Mouse (Mus musculus) megakaryocyte progenitor cell, adult 5-6 weeks (primary cell): ENCODE data around the gene Creb3l2. TPM values are rescaled to one million over a fixed set of nuclear protein-coding genes. Genes with fewer than 3 reads are reported as not detected.

ENCODE experiments used
- ATAC-seq: replicated peaks from 2 replicates; pipeline ENCODE4 v1.8.0; 2016; ENCODE audit warnings: mild to moderate bottlenecking, moderate TSS enrichment, inconsistent platforms; ENCODE audit not compliant: poor library complexity
- total RNA-seq, 2 experiments: library from RNA; stranded (forward) in 1 of 2; stranded (reverse) in 1 of 2; fragments of 157-497, 149-512 nt in 1 of 2; fragments of 200-1000 nt in 1 of 2; gene quantifications; 2 replicates each; pipeline versions ENCODE4 v1.2.3 to v1.2.4; 2015 to 2017

Creb3l2 gene
- total RNA-seq, 2 experiments from 2014 or later, result 2.2 to 11.2 TPM

DNA sequence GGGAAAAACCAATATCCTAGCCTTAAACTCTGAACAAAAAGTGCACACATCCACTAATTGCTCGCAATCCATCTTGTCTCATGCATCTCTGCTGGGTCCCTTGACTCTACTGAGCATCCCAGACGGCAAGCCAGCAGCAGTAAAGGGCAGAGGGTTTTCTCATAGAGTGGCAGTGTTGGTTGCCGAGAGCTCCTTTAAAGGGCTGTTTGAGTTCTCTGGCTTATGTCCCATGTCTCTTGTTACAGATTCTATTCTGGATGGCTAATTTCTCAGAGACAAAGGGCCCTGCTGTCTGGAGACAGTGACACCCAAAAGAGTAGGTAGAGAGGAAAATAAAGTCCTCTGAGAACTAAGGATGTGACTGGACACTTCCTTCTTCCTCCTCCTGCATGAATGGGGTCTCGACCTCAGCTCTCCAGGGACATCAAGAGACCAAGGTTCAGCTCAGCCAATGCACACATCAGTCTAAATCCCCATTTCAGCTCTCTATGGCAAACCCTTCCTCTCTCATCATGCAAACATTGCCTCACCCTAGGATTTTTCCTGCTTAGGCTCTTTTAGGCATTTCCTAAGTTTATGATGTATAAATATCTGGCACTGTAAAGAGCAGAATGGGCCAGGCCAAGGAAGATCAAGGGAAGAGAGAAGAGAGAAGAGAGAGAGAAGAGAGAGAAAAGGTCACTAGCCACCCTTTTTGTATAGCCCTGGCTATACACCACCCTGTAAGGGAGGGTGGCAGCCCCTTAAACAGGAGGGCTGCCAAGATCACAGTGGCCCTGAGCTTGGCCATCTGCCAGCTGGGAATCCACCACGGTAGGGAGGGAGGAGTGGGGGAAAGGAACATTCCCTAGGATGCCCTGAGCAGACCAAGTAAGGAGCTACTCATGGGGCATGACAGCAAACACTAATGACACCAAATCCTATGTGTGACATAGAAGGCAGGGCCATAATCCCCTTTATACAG lies 111.8 kb downstream of the Creb3l2 start:
- no peak for ATAC-seq

DNA sequence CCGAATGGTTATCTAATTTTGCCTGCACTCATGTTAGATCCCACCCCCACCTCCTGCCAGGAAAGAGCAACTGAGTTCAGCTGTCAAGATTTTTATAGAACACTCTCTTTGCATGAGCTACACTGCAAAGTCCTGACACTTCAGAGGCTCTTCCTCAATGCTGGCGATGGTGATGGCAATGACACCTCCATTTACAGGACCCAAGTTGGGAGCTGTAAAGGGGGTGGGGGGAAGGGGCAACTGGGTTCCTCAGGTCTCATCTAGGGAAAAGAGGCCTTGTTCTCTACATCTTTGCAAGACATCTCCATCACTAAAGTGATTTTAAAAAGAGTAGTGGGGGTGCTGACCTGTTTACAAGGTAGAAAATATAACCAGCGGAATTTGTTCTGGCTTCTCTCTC lies 112.6 kb downstream of the Creb3l2 start:
- no peak for ATAC-seq

DNA sequence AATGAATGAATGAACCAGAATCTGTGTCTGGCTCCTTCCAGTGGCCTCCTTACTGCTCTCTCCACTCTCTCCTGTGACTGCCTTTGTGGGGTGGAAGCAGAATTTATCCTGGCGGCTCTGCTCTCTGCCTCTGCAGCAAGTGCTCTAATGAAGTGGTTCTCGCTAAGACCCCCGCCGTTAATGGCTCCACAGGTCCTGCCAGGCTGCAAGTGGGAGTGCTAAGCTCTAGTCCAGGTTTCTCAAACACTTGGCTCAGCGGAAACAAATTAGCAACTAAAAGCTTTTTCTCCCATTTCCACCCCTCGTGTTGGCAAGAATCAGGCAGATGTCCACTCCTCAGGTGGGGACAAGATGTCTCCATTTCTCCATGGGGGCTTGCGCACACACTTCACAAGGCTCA lies 113.3 kb downstream of the Creb3l2 start:
- no peak for ATAC-seq

DNA sequence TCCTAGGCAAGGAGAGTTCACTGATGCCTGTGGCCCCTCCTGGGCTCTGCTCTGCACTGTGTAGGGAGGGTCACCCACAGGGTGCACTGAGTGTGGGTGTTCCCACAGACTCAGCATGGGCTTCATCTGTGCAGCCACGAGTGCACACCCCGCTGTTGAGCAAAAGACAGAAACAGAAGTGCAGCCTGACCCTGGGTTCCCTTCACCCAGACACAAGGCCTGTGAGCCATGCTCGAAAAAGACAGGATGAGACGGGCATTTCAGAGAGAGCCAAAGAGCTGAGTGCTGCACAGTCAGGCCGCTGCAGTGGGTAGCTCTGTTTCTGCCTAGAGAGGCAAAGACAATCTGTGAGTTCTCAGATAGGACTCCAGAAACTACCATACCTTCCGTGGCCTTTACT lies 114.4 kb downstream of the Creb3l2 start:
- ATAC-seq, result no peak

DNA sequence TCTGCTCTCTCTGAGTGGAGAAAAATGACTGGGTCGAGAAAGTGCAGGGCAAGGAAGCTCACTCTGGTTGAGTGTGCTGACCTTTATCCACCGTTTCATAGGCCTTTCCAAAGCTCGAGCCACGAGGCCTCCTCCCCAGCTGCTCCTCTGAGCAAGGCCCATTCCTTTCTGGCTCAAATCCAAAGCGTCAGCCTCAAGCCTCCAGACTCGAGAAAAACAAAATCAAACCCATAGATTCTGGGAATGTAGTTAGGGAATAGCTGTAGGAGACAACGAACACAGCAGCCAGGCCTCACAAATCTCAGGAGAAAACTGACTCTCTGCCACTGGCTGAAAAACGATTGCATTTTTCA lies 115.4 kb downstream of the Creb3l2 start:
- ATAC-seq, result no peak

DNA sequence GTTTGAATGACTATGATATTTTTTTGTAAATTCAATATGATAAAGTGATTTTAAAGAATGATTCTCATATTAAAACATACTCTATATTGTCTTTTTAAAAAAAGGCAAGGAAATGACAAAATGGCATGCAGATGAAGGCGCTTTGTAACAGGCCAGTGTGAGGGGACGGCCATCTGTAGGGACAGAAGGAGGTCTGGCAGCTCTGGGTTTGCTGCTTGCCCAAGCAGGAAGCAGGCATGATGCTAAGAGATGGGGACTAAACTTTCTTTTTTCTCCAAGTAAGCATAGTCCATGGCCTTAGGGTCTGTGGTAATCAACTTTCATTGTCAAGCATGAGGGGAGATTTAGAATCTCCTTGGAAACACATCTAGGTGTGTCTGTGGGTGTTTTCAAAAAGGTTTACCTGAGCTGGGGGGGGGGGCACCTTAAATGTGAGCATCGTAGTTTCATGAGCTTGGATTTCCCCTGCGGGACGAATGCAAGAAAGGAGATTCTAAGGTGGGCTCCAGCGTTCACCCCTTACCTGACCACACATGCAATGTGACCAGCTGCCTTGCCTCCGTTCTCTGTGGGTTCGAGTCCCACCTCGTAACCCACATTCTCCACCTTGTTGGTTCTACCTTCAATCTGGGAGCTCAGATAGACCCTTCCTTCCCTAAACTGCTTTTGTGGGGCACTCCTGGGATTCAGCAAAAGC lies 115.9 kb downstream of the Creb3l2 start:
- no peak for ATAC-seq

DNA sequence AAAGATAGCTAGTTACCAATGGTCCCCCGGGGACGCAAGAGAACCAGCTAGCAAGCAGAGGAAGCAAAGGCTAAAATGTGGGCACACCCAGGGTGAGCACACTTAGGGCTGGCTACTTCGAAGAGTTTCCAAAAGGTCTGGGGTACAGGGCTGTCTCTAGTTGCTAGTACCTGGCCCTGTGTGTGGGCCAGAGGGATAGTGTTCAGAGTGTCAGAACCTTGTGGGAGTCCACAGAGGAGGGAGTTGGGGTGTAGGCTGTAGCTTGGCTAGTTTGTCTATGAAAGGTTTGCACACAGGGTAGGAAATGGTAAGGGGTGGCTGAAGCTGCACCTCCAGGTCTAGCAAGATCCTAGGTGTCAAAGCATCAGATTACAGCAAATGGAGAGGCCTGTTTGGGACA lies 116.9 kb downstream of the Creb3l2 start:
- no peak for ATAC-seq

DNA sequence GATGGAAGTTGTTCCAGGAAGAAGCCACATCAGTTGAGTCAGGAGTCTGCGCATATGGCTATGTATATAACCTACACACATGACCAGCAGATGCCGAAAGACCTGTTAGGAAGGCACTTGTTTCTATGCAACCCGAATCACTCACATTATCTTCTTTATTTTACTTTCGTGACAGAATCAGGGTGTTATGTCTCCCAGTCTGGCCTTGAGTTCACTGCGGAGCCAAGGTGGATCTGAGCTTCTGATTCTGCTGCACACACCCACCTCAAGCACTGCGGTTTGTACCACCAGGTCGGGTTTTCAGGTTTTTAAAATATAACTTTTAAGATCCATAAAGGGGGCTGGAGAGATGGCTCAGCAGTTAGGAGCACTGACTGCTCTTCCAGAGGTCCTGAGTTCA lies 119.3 kb downstream of the Creb3l2 start:
- no peak for ATAC-seq

DNA sequence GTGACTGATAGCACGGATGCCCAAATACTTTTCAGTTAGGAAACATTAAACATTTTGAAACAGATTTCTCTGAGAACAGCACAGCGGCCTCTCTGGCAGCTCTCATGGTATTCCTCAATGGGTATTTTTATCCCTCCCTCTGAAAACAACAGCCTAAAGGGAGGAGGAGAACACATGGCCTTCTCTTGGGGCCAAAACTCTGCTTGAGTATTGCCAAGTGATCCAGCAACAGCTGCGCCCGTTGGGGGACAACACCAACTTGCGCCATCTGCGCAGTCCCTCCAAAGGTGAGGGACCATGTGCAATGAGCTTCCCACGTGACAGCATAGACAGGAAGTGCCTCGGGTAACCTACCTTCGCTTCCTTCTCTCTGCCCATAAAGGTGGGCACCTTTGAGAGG lies 119.9 kb downstream of the Creb3l2 start:
- ATAC-seq, result no peak

DNA sequence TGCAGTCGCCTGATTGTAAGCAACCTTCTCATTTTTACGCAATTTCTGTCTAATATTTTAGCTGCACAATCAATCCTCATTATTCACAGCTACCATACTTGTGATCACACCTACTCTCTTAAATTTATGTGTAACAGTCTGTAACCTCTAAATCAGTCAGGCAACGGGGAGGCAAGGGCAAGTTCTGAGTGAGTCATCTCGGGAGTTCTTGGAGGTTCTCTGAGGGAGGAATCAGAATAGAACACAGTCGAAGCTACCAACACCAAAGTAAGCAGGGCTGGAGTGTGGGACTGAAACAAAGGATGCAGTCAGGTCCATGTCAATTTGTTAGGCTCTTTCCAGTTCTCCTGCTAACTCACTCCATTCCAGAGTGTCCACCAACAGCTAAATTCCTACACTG lies 124.0 kb downstream of the Creb3l2 start:
- no peak for ATAC-seq

DNA sequence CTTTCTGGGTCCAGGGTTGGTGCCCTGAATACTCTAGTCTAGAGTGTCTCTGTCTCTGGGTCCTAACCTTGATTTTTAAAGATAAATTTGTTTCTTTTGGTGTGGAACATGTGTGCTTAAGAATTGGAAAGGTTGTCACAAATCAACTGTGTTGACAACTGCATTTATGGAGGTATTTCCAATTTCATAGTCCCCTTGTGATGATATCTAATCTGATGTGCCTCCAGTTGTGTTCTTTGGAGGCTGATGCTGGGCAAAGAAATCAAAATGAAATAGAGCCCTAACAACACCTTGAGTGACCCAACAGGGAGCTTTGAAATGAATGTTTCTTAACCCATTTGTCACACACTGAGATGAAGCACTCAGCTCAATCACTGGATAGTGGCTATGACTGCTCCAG lies 126.5 kb downstream of the Creb3l2 start:
- ATAC-seq, result no peak

DNA sequence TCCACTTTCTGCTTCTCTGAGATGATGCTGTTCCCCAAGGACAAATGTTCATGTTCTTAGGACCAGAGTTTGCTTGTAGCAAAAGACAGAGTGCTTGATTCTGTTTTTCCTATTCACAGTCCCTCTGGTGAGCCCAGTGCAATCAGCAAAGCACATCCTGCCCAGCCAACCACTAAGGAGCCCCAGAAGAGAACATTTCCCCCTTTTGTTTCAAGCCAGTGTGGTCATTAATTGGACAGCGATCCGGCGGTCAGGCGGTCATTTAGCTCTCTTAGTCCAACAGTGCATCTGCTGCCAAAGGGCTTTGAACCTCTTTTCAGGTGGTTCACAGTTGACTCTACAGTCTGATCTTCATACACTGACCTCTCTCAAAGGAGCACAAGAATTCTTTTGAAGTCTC lies 131.3 kb downstream of the Creb3l2 start:
- ATAC-seq, result no peak

DNA sequence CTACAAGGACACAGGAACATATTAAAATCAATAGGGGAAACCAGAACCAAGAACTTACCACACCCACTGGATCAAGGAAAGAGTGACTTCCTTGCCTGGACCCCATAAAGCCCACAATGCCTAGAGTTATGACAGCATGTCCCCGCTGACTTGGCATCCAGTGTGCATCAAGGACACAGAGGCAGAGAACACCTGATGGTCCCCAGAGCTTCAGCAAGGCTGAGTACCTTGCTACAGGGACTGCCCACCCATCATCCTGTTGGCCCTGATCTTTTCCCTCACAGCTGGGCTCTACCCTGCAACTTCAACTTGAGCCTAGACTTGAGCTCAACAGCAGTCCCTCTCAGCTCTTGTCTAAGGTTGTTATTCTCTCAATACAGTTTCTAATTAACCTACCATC lies 135.3 kb downstream of the Creb3l2 start:
- no peak for ATAC-seq

DNA sequence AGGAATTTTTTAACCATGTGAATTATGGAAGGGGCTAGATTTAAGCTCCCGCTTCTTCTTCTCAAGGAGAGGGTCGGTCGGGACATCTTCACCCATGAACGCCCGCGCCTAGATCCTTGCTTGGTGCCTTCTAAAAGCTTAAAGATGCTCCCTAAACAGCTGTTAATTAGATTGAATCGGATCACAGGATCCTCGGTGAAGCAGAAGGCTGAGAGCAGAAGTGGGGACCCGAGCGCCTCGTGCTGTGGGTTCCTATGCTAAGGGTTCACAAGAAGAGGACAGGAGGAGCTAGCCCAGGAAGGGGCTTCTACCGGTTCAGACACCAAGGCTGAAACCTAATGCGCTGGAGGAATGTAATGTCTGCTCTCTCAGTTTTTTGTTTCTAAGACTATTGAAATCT lies 141.5 kb downstream of the Creb3l2 start:
- no peak for ATAC-seq

DNA sequence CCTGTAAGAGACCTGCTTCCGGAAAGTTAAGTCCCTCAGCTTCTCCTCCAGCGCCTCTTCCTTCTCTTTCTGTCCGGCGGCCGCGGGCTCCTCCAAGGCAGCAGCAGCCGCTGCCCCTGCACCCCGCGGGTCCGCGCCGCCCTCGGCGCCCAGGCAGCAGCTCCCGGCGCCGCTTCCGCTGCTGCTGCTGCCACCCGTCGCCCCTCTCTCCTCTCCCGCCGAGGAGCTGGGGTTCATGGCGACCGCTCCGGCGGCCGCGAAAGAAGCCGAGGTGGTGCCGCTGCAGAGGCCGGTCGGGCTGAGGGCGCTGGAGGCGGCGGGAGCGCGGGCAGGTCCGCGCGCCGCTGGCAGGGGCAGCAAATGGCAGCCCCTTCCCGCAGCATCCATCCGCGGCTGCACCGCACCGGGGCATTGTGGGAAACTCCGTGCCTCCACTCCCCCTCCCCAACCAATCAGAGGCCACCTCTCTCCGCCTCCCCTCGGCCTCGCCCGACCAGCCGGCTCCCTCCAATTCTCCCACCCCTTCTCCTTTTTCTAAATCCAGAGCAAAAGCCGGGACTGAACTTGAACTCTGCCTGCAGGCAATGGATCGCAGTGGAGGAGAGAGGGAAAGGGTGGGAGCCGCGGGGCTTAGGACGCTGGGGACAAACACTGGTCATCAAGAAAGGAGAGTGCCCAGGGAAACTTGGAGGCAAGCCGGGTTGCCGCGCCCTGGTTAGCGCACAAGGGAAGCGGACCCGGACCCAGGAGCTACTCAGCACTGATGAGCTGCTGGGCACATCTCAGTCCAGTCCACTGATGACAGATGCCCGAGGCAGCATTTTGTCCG lies 142.2 kb downstream of the Creb3l2 start, which contains the start of gene Dgki:
Gene Dgki (minus strand): TSS at position 623 of the 829 bp plus-strand sequence.
- ATAC-seq, result peak; percentile 18

DNA sequence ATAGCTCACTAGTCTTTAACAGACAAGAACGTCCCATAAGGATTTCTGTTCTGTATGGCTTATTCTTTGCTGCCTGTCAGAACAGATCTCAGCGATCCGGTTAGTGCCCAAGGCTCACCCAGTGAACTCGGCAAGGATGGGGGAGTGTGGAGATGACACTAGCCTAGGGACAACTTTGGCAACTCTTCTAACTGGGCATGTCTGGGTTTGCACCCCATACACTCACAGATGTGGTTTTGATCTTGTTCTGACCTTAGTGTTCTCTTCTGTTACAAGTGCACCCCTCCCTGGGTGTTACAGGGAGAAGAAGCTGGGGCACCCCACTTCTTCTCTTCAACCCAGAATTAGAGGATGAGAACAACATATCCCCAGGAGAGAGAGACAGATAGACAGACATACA lies 143.0 kb downstream of the Creb3l2 start:
- no peak for ATAC-seq

DNA sequence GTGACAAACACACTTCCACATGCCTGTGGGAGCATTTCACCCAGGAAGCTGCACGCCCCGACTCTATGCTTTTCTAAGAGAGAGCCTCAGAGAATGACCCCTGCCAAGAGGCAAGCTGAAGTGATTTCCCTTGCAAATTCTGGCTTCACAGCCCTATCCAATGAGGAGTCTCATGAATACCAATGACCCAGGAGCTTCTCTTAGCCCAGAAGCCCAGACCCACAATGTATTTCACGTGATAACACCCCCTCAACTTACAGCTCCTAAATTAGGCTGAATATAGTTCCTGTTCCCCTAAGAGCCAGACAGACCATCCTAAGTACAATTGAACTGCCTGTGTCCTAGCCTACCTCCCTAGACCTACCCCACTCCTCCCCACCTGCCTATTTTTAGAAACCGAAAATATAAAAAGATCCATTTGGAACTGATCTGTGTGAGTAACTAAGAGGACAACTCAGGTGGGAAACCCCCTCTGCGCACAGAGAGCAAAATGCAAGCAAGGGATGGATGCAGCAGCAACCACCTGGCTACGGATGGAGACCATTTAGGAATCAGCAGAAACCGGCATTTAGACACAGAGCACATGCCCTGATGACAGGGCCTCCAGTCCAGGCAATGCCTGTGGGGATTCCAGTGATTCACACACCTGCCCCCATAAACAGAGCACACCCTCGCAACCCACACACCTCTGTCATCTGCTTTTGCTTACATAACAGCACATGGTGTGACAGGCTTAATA lies 144.0 kb downstream of the Creb3l2 start:
- no peak for ATAC-seq

DNA sequence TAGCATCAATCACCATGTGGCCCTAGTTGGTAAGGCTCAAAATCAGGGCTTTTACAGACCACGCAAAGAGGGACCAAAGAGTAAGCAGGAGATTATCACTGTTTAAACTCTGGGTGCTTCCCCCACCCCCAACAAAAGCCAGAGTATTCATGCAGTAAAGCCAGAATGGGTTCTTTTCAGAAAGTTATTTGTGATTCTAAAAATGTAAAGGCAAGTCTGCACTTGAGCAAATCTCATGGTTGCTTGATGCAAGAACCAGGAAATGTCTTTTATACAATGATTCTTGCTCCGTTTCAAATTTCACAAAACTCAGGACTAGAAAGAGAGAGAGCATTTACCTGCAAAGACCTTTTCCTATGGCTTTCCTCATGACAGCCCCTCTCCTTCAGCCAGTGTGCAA lies 149.9 kb downstream of the Creb3l2 start:
- ATAC-seq, result no peak

DNA sequence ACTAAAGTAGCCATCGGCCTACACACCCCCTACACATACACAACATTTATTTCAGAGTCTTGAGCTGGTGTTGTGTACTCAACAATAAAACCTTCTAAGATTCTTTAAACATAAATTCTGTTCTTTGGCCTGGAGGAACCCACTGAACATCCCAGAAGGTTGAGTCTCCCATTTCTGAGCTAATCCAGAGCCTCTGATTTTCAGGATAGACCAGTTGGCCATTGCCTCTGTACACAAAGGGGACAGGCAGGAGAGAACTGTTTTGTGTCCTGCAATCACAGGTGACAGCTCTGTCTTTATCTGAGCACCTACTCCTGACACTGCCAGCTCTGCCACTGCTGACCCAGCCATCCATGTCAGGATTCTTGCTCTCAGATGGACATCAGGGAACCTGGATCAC lies 150.8 kb downstream of the Creb3l2 start:
- ATAC-seq, result no peak

DNA sequence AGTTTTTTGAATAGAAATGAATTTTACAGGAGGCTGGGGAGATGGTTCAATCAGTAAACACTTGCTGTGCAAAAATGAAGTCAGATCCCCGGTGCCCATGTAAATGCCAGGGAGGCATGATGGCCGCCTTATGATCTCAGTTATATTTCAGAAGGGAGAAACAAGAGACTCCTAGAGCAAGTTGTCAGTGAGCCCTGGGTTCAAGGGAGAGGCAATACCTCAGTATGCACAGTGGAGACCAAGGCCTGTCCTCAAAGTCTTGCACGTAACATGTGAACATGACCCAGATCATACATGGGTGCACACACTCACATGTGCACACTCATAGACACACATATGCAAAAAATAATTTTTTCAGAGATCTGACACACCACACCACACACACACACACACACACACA lies 151.3 kb downstream of the Creb3l2 start:
- no peak for ATAC-seq

DNA sequence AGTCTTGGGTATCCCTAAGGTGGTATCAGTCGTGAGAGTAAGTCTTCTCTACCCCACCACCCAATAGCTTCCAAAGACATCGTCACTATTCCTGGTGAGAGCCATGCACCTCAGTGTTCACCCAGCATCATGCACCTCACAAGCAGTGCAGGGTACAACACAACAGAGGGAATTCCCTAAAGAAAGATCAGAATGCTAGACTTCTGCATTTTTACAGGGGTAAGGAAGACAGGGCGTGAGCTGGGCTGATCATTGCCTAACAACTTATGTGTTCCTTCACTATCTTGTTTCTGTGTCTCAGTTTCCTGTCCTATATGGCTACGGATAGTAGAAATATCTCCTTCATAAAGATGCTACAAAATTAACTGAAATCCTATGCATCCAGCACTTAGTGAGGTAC lies 155.8 kb downstream of the Creb3l2 start:
- peak; percentile 80 for ATAC-seq
